8 mouse cellular contexts compared by ENCODE assay signal in the genomic region with DNA sequence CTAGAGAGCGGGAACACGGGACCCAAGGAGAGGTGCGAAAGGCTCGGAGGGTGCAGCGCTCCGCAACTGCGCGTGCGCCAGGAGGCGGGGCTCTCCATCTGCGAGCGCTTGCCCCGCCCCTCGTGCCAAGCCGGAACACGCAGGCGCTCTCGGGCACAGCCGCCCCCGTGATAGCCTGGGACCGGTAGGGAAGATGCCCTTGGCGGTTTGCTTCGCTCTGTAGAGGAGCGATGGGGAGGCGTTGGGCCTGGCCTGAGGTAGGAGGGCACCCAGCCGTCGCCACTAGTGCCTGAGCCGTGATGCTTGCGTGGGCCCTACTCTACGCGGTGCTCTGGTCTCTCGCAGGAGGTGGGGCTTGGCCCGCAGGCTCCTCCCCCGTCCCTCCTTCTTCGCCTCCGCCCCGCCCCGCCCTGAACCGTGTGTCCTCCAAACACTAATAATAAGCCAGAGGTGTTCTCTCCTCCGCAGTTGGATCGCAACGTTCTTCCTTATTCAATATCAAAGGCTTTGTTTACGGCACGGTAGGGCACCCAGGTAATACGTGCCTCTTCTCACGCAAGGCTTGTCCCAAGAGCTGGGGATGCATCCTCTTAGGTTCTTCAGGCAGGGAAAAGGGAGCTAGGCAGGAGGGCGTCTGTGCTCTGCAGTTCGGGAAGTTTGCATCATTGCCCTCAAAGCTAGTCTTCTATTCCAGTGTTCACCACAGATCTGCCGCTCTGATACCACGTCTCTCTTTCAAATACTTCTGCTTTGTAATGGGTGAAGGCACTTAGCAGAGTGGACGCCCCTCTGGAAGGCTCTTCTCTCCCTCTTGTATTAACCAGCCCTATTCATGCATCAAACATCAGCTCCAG. TPM values are rescaled to one million over a fixed set of nuclear protein-coding genes. Genes with fewer than 3 reads are reported as not detected.
DNase-seq lines count a peak whose midpoint lies in the region; ATAC-seq lines count a peak whose summit lies in the region.

Zpbp2 (plus strand) TSS at position 123 of the 854 bp plus-strand sequence.

- H3K9ac ChIP-seq in intestine, embryonic 16.5 days (ENCODE audit: low read depth, low read length): peak within 1 kb of the TSS; percentile 79

- H3K36me3 ChIP-seq in intestine, embryonic 16.5 days (ENCODE audit: control insufficient read depth, insufficient read depth, low read length): no peaks in the 10 kb centered on the region

- ATAC-seq in intestine, embryonic 16.5 days: peak; percentile 99

- H3K4me2 ChIP-seq in intestine, embryonic 16.5 days (ENCODE audit: low read depth, low read length): peak within 1 kb of the TSS; percentile 57

- H3K4me3 ChIP-seq in intestine, embryonic 16.5 days (ENCODE audit: low read length): peak within 1 kb of the TSS; percentile 76

- intact Hi-C loops in gastrocnemius, postnatal 36 days (cut with DNase I): no loop called here
- intact Hi-C loops in left cerebral cortex, postnatal 25 days (cut with DNase I): loop anchor here (2.0 kb wide), 1 partner anchor 36 kb away; the partner anchor contains the start of gene Ormdl3

- under 1% methylated on average over 51 of the region's 51 CpGs for WGBS in intestine, embryonic 16.5 days

- peaks cover 9% of the 10 kb centered on the region; the same call in 1 of the 2 replicates for H3K4me1 ChIP-seq in intestine, embryonic 16.5 days (ENCODE audit: control insufficient read depth, insufficient read depth, low read length)

- peaks cover 15% of the 10 kb centered on the region for H3K27me3 ChIP-seq in intestine, embryonic 16.5 days (replicated peaks; ENCODE audit: control insufficient read depth, insufficient read depth, low read length)

- peak; percentile 82 for DNase-seq in adrenal gland, adult 8-10 months
- peak; percentile 89 for DNase-seq in embryo, embryonic 11.5 days (ENCODE audit: low read depth, low spot score)
- peak; percentile 79 to 80 for DNase-seq in gastrocnemius, postnatal 36 days
- peak; percentile 94 for DNase-seq in left cerebral cortex, postnatal 25 days (ENCODE audit: low spot score in 2 of 2)
- DNase-seq in mesoderm, embryonic 11.5 days (ENCODE audit: low read depth, low spot score): peak; percentile 93
- DNase-seq in right cerebral cortex, postnatal 25 days: peak; percentile 94
- DNase-seq in urinary bladder, postnatal 36 days (ENCODE audit: low spot score in 2 of 2): peak; percentile 89 to 91

- H3K27ac ChIP-seq in intestine, embryonic 16.5 days (ENCODE audit: low read length): peak within 1 kb of the TSS; percentile 50

- H3K9me3 ChIP-seq in intestine, embryonic 16.5 days (ENCODE audit: control insufficient read depth, low read length): peaks cover 2% of the 10 kb centered on the region; the same call in 1 of the 2 replicates

RNA-seq across cellular contexts. Expression of gene Zpbp2, which starts in this region (rescaled TPM):
- total RNA-seq in adrenal gland, adult 8-10 months (2022): 1 to 10 TPM in 1 of 4 experiments, under 1 TPM in 2, not detected in 1; 0.51 to 1.1 (median 0.74) TPM
- total RNA-seq in gastrocnemius, postnatal 36 days (2021): not detected
- 0.92 and 1.0 TPM in 2 replicates for polyA plus RNA-seq in intestine, embryonic 16.5 days (2015; fragmentation: Nextera tagmentation; extraction: Ambion mirVana)
- not detected for total RNA-seq in left cerebral cortex, postnatal 25 days (2021)

Comparison
In these comparisons a context has a peak if more than half of its experiments do, and no peak if none do; other contexts are left out.
1. Peak in every context shown above with its lines: DNase-seq, ATAC-seq, H3K4me3 ChIP-seq and H3K27ac ChIP-seq.
2. Peak in DNase-seq in gastrocnemius, postnatal 36 days; RNA of the gene not detected or under 1 TPM.
3. Peak in DNase-seq in left cerebral cortex, postnatal 25 days; RNA of the gene not detected or under 1 TPM.